22 mouse cellular contexts compared by ENCODE assay signal in the genomic region with DNA sequence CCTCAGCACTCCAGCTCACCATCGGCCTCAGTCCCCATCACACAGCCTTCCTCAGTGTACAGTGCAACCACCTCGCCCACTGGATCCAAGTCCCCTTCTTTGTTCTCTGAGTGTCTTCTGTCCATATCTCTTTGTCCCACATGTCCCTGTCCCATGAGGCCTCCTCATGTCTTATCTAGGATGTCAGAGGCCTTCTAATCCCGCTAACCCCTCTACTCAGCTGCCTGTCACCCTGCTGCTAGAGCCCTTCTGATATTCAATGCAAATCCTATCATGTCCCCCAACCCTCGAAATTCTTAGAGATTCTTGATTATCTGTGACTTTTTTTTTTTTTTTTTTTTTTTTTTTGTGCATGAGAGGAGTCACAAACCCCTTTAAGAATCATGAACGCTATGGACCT. TPM values are rescaled to one million over a fixed set of nuclear protein-coding genes. Genes with fewer than 3 reads are reported as not detected.
DNase-seq lines count a peak whose midpoint lies in the region; ATAC-seq and TF ChIP-seq lines count a peak whose summit lies in the region.
"Had no signal": no experiment of that assay in that cellular context is flagged by ENCODE, and none has a peak within 500 bp of the region (broad histone marks: within the 10 kb centered on the region; RNA-seq: fewer than 3 reads in every experiment).

No protein-coding gene starts in this region.

- peak overlapping the region; percentile 49 for H3K4me2 ChIP-seq in liver, embryonic 16.5 days (ENCODE audit: low read depth, low read length)
- H3K4me2 ChIP-seq: embryonic facial prominence, embryonic 15.5 days; forebrain, embryonic 13.5 days; limb, embryonic 15.5 days; neural tube, embryonic 13.5 days had no signal

- no peak for TF ChIP-seq CTCF in heart, adult 2 months (IDR thresholded peaks at IDR 0.05)
- TF ChIP-seq CTCF in G1E (IDR thresholded peaks at IDR 0.05; ENCODE audit: low read depth, low read length): no peak

- H3K36me3 ChIP-seq in heart, adult 2 months (ENCODE audit: control insufficient read depth, insufficient read depth, low read length): peaks cover 12% of the 10 kb centered on the region
- H3K36me3 ChIP-seq in G1E (replicated peaks): peaks cover 87% of the 10 kb centered on the region
- H3K36me3 ChIP-seq in liver, embryonic 16.5 days (ENCODE audit: control insufficient read depth, insufficient read depth): peaks cover 2% of the 10 kb centered on the region; the same call in 1 of the 2 replicates

- peaks cover 2% of the 10 kb centered on the region for H3K4me1 ChIP-seq in heart, adult 2 months (ENCODE audit: control insufficient read depth, insufficient read depth, low read length)
- H3K4me1 ChIP-seq in G1E (ENCODE audit: insufficient read depth, low read depth, low read length): peaks cover 45% of the 10 kb centered on the region
- H3K4me1 ChIP-seq in liver, embryonic 16.5 days (ENCODE audit: control insufficient read depth, low read depth, low read length): peaks cover 33% of the 10 kb centered on the region
- H3K4me1 ChIP-seq: embryonic facial prominence, embryonic 15.5 days; forebrain, embryonic 13.5 days; limb, embryonic 15.5 days; midbrain, embryonic 10.5 days; neural tube, embryonic 13.5 days had no signal

- no peak overlapping the region; the same call in 1 of the 2 replicates for H3K9ac ChIP-seq in heart, adult 2 months (ENCODE audit: low read depth, low read length)
- no peak overlapping the region for H3K9ac ChIP-seq in liver, embryonic 16.5 days (ENCODE audit: low read depth, low read length)
- H3K9ac ChIP-seq: embryonic facial prominence, embryonic 15.5 days; forebrain, embryonic 13.5 days; limb, embryonic 15.5 days; neural tube, embryonic 13.5 days had no signal

- peak; percentile 84 for ATAC-seq in G1E (ENCODE audit: extremely low read depth, insufficient number of reproducible peaks, low FRiP score, poor library complexity, severe bottlenecking)
- peak; percentile 40 for ATAC-seq in common myeloid progenitor, adult 5-6 weeks (replicated peaks; ENCODE audit: low read depth, poor library complexity, severe bottlenecking)
- peak; percentile 90 for ATAC-seq in liver, embryonic 16.5 days (ENCODE audit: low read depth)
- ATAC-seq: forebrain, embryonic 13.5 days; inflammation-experienced regulatory T-cells, adult 6 months had no signal

- H3K79me2 ChIP-seq in heart, adult 2 months (replicated peaks; ENCODE audit: control insufficient read depth, insufficient read depth, low read length): no peaks in the 10 kb centered on the region; the same call in 1 of the 2 replicates

- no peak overlapping the region for H3K4me3 ChIP-seq in heart, adult 2 months
- peak overlapping the region; percentile 48; the same call in 1 of the 2 replicates for H3K4me3 ChIP-seq in G1E (ENCODE audit: low read depth, low read length)
- H3K4me3 ChIP-seq in liver, embryonic 16.5 days (ENCODE audit: low read depth, low read length): no peak overlapping the region
- H3K4me3 ChIP-seq: embryonic facial prominence, embryonic 15.5 days; forebrain, embryonic 13.5 days; limb, embryonic 15.5 days; midbrain, embryonic 10.5 days; neural tube, embryonic 13.5 days had no signal

- no peaks in the 10 kb centered on the region for H3K9me3 ChIP-seq in G1E (replicated peaks)
- H3K9me3 ChIP-seq in liver, embryonic 16.5 days (replicated peaks; ENCODE audit: control insufficient read depth, low read length): no peaks in the 10 kb centered on the region
- H3K9me3 ChIP-seq: embryonic facial prominence, embryonic 15.5 days; forebrain, embryonic 13.5 days; limb, embryonic 15.5 days; midbrain, embryonic 10.5 days; neural tube, embryonic 13.5 days had no signal

- no peaks in the 10 kb centered on the region for H3K27me3 ChIP-seq in heart, adult 2 months (ENCODE audit: control insufficient read depth, insufficient read depth, low read length)
- no peaks in the 10 kb centered on the region for H3K27me3 ChIP-seq in G1E (ENCODE audit: insufficient read depth, low read length)
- H3K27me3 ChIP-seq in liver, embryonic 16.5 days (ENCODE audit: control insufficient read depth, insufficient read depth, low read depth, low read length): no peaks in the 10 kb centered on the region
- H3K27me3 ChIP-seq: embryonic facial prominence, embryonic 15.5 days; forebrain, embryonic 13.5 days; limb, embryonic 15.5 days; neural tube, embryonic 13.5 days had no signal

- DNase-seq in heart, adult 2 months: no peak
- no peak for DNase-seq in heart, postnatal 25 days (ENCODE audit: low spot score)
- peak; percentile 77 for DNase-seq in G1E (ENCODE audit: low spot score)
- no peak for DNase-seq in left cerebral cortex, postnatal 10 days (ENCODE audit: extremely low spot score in 1 of 2, low spot score in 2 of 2)
- DNase-seq in frontal cortex, postnatal 14 days (ENCODE audit: low spot score in 2 of 2): no peak
- no peak for DNase-seq in left cerebral cortex, postnatal 14 days (ENCODE audit: low spot score in 2 of 2)
- DNase-seq: cerebellum, adult 9-11 months; kidney, adult 8-10 months; kidney, postnatal 25 days; layer of hippocampus, adult 9-11 months; lung, postnatal 10 days; thymus, postnatal 4 days had no signal

- H3K27ac ChIP-seq in heart, adult 2 months: peak overlapping the region; percentile 85
- H3K27ac ChIP-seq in liver, embryonic 16.5 days (ENCODE audit: low read length): peak overlapping the region; percentile 66
- H3K27ac ChIP-seq: embryonic facial prominence, embryonic 15.5 days; forebrain, embryonic 13.5 days; limb, embryonic 15.5 days; midbrain, embryonic 10.5 days; neural tube, embryonic 13.5 days had no signal

- intact Hi-C loops in heart, adult 2 months (cut with DNase I): no loop called here
- intact Hi-C loops in heart, postnatal 25 days (cut with DNase I): no loop called here
- intact Hi-C loops in left cerebral cortex, postnatal 10 days (cut with DNase I): no loop called here
- intact Hi-C loops in left cerebral cortex, postnatal 14 days (cut with DNase I): no loop called here

- no peak for TF ChIP-seq POLR2A in heart, adult 2 months (IDR thresholded peaks at IDR 0.05; ENCODE audit: insufficient read depth, low read depth, low read length)

- no peak for TF ChIP-seq EP300 in heart, adult 2 months (IDR thresholded peaks at IDR 0.05; ENCODE audit: insufficient read depth, low read depth, low read length)

- WGBS in heart, adult 2 months: 54% methylated on average over 5 of the region's 5 CpGs
- 26% methylated on average over 5 of the region's 5 CpGs for WGBS in liver, embryonic 16.5 days (ENCODE audit: insufficient replicate concordance)

RNA-seq across cellular contexts. Expression of a gene that starts 22.7 kb away (rescaled TPM):
- total RNA-seq in heart, adult 2 months (2021): 1 to 10 TPM; 9.8 to 10.0 TPM
- 5.3 and 10.1 TPM in 2 replicates for polyA plus RNA-seq in heart, adult 2 months (2012; rRNA removed)
- 10 to 100 TPM in 1 of 2 experiments, 1 to 10 TPM in 1; 9.9 to 10.2 TPM for total RNA-seq in heart, postnatal 25 days (2021)
- total RNA-seq in G1E (2014; fragmentation: Nextera tagmentation) (61.3 and 71.2 TPM in 2 replicates), G1E (2017) (44.4 and 55.5 TPM in 2 replicates)
- polyA plus RNA-seq in G1E (2012): 17.1 and 18.8 TPM in 2 replicates
- total RNA-seq in common myeloid progenitor, adult 5-6 weeks (2017): 53.2 and 56.1 TPM in 2 replicates
- 12.5 and 12.9 TPM in 2 replicates for polyA plus RNA-seq in liver, embryonic 16.5 days (2015; fragmentation: Nextera tagmentation; extraction: Ambion mirVana)
- total RNA-seq in left cerebral cortex, postnatal 10 days (2021): 10 to 100 TPM; 13.6 to 14.1 TPM
- total RNA-seq in left cerebral cortex, postnatal 14 days (2021): 10 to 100 TPM; 11.8 to 13.7 TPM

RNA-seq across cellular contexts. Expression of a gene that starts 23.9 kb away (rescaled TPM):
- total RNA-seq in heart, adult 2 months (2021): 100 to 1,000 TPM; 800 to 921 TPM
- 521 and 828 TPM in 2 replicates for polyA plus RNA-seq in heart, adult 2 months (2012; rRNA removed)
- total RNA-seq in heart, postnatal 25 days (2021): 100 to 1,000 TPM; 887 to 925 TPM
- total RNA-seq in G1E (2014; fragmentation: Nextera tagmentation) (9.0 and 13.5 TPM in 2 replicates), G1E (2017) (42.7 and 48.1 TPM in 2 replicates)
- 10.2 and 13.3 TPM in 2 replicates for polyA plus RNA-seq in G1E (2012)
- total RNA-seq in common myeloid progenitor, adult 5-6 weeks (2017): 33.3 and 42.2 TPM in 2 replicates
- polyA plus RNA-seq in liver, embryonic 16.5 days (2015; fragmentation: Nextera tagmentation; extraction: Ambion mirVana): 21.1 and 22.7 TPM in 2 replicates
- 100 to 1,000 TPM; 267 to 286 TPM for total RNA-seq in left cerebral cortex, postnatal 10 days (2021)
- 100 to 1,000 TPM; 349 to 369 TPM for total RNA-seq in left cerebral cortex, postnatal 14 days (2021)

RNA-seq across cellular contexts. Expression of a gene that starts 49.1 kb away (rescaled TPM):
- total RNA-seq in heart, adult 2 months (2021): 100 to 1,000 TPM; 105 to 118 TPM
- 104 and 172 TPM in 2 replicates for polyA plus RNA-seq in heart, adult 2 months (2012; rRNA removed)
- 100 to 1,000 TPM; 102 to 106 TPM for total RNA-seq in heart, postnatal 25 days (2021)
- 30.4 and 32.2 TPM in 2 replicates for total RNA-seq in G1E (2014; fragmentation: Nextera tagmentation)
- 27.2 and 37.5 TPM in 2 replicates for total RNA-seq in G1E (2017)
- polyA plus RNA-seq in G1E (2012): 4.2 and 5.1 TPM in 2 replicates
- 17.7 and 21.9 TPM in 2 replicates for total RNA-seq in common myeloid progenitor, adult 5-6 weeks (2017)
- 22.3 and 22.8 TPM in 2 replicates for polyA plus RNA-seq in liver, embryonic 16.5 days (2015; fragmentation: Nextera tagmentation; extraction: Ambion mirVana)
- 10 to 100 TPM; 36.2 to 41.8 TPM for total RNA-seq in left cerebral cortex, postnatal 10 days (2021)
- total RNA-seq in left cerebral cortex, postnatal 14 days (2021): 10 to 100 TPM; 43.4 to 45.4 TPM

RNA-seq across cellular contexts. Expression of a gene that starts 50.7 kb away (rescaled TPM):
- total RNA-seq in heart, adult 2 months (2021): under 1 TPM; 0.52 to 0.63 TPM
- 0.61 and 0.94 TPM in 2 replicates for polyA plus RNA-seq in heart, adult 2 months (2012; rRNA removed)
- under 1 TPM; 0.81 to 0.91 TPM for total RNA-seq in heart, postnatal 25 days (2021)
- total RNA-seq in G1E (2014; fragmentation: Nextera tagmentation) (not detected in 2 replicates), G1E (2017) (not detected in 2 replicates)
- not detected in 2 replicates for polyA plus RNA-seq in G1E (2012)
- not detected in 2 replicates for total RNA-seq in common myeloid progenitor, adult 5-6 weeks (2017)
- 0.07 TPM in 1 of 2 replicates, not detected in the other for polyA plus RNA-seq in liver, embryonic 16.5 days (2015; fragmentation: Nextera tagmentation; extraction: Ambion mirVana)
- total RNA-seq in left cerebral cortex, postnatal 10 days (2021): 10 to 100 TPM; 43.7 to 49.0 TPM
- 10 to 100 TPM; 28.3 TPM for total RNA-seq in left cerebral cortex, postnatal 14 days (2021)
- total RNA-seq: gastrocnemius, adult 18-20 months; monocyte, adult 5-6 weeks had no signal

Comparison
In these comparisons a context has a peak if more than half of its experiments do, and no peak if none do; other contexts are left out.
1. ATAC-seq: peak in every context shown above with its lines; median percentile 90 in liver, embryonic 16.5 days; 84 in G1E; 40 in common myeloid progenitor, adult 5-6 weeks.